Mouse (Mus musculus) retina, postnatal 1 day (tissue): ENCODE measurements around the gene Hccs.
"Not testable (repeated sequence)": the region's sequence is repeated elsewhere in the genome, so short reads cannot be mapped to it uniquely, and the experiment has no call there.

Experiments used
- DNase-seq: peaks from one replicate; pipeline ENCODE4 v3.0.0-alpha.2; 2012

The Hccs gene

DNA sequence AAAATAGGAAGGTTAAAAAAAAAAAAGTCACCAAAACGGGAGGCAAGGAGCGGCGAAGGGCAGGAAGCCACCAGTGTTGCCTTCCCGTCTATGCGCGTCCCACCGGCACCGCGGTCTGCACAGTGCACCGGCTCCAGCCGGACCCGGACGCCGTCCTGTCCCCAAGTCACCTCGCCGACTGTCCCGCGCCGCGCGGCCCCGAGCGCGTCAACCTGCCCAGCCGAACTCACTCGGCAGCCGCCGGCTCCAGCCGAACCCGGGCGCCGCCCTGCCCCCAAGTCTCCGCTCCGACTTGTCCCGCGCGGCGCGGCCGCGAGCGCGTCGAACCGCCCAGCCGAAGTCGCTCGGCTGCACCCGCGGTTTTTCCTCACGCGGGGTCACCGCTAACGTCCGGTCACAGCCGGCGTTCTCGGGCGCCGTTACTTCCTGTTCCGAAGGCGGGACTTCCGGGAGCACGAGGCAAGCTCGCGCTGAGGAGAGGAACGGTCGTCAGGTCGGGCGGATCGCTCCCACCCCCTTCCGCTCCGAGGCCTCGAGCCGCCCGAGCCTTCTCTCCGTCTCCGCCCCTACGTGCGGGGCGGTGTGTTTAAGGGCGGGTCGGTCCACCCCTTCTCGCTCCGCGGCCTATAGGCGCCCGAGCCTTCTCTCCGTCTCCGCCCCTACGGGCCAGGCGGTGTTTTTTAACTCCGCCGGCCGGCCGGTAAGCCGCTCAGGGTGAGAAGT, at the start of gene Hccs:
Gene Hccs (minus strand): TSS at position 428 of the 723 bp plus-strand sequence.
- DNase-seq: peak; percentile 95

DNA sequence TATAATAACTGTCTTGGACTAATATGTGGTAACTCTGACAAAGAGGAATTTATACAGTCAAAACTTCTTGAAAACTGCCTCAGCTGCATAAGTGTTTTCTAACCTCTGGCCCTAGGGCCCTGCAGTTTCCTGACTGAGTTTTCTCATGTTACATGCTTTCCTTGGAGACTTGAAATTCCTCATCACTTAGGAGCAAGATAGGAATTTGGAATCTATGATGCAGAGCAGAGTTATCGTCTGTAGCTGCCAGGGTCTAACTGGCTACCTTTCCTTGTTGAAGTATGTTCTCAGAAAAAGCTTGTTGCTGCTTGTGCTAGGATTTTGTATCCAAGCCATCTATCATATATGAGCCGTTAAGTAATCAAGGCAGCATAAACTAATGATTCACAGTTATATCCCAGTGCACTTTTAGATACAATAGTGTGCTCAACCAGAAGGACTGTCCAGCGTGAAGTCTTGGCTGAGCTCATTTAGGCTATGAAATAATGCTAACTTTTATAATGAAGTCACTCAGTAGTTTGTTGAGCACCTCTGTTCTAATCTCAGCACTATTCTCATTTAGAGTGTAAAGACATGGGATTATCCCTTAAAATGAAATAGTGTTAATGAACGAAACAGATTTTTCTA, 37.1 kb upstream of the Hccs start:
- DNase-seq: no peak

DNA sequence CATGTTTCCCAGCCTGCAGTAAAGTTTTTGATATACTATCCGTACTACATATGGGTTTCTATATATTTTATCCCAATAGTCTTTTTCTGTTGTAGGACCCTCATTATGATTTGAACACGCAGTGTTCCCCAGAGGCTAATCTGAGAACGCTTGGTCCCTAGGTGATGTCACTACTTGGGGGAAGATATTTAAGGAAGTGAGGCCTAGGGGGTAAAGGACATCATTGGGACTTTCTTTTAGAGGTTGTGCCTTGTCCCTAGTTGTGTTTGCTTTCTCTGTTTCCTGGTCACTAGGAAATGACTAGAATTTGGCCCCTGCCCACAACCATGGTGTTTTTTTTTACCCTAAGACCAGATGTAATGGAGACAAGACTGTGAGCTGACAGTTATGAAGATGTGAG, 18.0 kb upstream of the Hccs start:
- no peak for DNase-seq

DNA sequence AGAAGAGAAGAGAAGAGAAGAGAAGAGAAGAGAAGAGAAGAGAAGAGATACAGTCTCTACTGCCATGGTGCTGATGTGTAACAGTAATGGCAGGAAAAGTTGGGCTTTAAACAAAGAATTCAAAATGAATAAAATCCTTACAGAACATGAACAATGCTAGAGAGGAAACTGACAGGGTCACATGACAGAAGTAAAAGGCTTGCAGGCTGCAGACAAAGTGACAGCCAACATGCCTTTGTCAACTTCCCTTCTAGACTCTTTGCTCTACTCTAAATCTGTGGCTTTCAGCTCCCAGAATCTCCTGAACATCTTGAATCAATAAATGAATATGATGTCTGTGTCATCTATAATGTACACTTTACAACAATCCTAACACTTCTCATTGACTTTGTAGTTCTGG, 17.4 kb upstream of the Hccs start:
- no peak for DNase-seq

- DNase-seq: peak; percentile 27
Measured at GRCm38 (mm10) chrX:169332264-169332663, 12.1 kb upstream of the Hccs start.

- DNase-seq: no peak
Measured at GRCm38 (mm10) chrX:169325929-169326595, 5.9 kb upstream of the Hccs start.

DNA sequence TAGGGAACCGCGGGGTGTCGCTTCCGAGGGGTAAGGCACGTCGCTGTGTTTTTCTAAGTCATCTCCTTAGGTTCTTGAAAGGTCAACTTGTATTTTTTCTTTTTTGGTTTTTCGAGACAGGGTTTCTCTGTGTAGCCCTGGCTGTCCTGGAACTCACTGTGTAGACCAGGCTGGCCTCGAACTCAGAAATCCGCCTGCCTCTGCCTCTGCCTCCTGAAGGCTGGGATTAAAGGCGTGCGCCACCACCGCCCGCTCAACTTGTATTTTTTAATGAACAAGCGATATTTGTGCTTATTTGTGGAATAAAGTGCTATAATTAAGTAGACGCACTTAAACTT, 465 bp upstream of the Hccs start:
- not testable (repeated sequence) for DNase-seq

GRCm38 (mm10) chrX:169319066-169319760, 959 bp downstream of the Hccs start:
- DNase-seq: no peak

DNA sequence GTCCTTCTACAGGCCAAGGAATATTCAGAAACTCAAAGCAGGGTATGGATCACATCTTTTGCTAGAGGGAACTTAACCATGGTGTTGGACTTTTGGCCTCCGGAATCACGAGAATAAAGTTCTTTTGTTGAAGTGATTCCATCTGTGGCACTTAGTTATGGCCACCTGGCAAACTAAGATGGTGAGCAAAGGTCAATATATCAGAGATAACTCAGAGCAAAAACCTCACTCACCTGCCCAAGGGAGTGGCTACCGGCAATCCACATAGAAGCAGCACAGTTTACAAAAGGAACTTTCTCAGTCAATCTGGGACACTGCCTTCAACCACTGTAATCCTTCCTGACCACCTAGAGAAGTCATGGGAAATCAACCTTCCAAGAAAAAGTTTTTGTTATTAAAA, 11.6 kb downstream of the Hccs start:
- DNase-seq: no peak

DNA sequence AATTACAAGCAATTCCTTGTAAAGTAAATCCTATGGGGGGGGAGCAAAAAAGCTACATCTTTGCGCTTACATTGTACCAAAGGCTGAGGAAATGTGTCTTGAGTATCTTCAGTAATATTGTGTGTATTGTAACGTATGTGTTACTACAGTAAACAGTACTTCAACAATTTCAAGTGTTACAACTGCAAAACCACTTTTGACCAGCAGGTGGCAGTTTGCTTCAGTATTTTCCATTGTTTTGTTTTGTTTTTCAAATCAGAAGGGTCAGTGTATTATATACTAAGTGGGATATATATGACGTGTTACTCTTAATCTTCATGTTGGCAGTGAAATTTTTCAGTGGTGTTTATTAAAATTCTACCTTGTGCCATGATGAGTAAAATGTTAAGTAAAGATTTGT, 16.2 kb downstream of the Hccs start:
- DNase-seq: peak; percentile 71

DNA sequence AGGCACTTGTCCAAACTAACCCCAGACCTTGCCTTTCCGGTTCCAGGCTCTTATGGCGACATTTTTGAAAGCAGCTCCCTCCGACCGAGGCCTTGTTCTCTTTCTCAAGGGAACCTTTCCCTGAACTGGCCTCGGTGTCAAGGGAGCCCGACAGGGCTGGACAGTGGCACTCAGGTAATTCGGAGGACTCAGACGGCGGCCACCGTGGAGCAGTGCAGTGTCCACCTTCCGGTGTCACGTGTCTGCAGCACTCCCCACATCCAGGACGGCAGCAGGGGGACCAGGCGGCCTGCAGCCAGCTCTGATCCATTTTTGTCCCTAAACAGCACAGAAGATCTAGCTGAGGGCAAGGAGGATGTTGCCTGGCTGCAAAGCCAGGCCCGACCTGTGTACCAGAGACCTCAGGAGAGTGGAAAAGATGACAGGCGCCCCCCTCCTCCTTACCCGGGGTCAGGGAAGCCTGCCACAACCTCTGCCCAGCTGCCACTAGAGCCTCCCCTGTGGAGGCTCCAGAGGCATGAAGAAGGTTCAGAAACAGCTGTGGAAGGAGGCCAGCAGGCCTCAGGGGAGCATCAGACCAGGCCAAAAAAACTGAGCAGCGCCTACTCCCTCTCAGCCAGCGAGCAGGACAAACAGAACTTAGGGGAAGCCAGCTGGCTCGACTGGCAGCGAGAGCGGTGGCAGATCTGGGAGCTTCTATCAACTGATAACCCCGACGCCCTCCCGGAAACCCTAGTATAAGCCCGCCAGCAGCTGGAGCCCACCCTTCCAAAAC, 17.7 kb downstream of the Hccs start:
- no peak for DNase-seq

DNA sequence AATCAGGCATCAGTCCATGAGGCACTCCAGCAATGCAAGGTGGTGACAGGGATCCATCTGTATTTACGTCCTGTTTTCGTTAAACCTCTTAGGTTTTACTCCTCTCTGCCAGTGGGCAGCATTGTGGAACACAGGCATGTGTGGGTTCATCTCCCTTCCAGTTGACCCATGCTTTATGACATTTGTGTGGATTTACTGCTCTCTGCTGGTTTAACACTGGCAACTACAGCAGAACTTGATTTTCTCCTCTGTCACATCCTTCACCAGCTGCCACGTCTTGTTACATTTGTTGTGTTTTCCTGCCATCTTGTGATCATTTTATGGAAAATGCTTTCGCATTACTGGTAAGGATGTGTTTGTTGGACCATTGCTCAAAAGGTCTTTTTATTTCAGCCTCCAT, 20.6 kb downstream of the Hccs start:
- DNase-seq: peak; percentile 35

DNA sequence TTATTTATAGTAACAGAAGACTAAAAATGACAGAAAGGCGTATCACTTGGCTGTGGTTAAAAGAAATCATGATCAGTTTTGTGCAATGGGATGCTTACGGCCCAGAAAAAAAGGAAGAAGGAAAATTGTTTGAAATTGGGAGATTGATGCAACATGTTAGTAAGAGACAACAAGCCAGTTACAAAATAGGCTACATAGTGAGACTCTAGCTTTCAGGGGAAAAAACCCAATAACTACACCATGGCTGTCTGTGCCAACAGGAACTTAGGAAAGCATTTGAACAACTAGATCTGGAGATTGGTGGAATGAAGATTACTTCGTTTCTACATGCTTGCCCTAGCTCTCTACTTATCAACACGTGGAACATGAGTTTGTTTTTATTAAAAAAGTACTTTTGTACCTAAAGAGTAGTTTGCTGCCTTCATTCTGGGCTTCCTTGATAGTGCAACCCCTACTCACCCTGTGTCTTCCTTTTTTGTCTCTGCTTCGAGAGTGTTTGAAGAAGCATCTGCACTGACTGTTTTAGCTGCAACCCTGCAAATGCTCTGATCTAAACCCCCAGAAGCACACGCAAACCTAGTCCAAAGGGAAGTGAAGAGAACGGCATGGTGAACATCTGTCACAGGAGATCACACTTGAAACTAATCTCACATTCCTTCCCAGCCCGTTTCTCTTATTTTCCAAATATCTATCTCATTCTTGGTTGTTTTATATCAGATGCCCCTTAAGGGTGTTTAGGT, 56.6 kb downstream of the Hccs start:
- DNase-seq: no peak

GRCm38 (mm10) chrX:169262212-169262611, 58.0 kb downstream of the Hccs start:
- no peak for DNase-seq

GRCm38 (mm10) chrX:169261034-169261433, 59.1 kb downstream of the Hccs start:
- no peak for DNase-seq

- DNase-seq: no peak
Measured at GRCm38 (mm10) chrX:169256741-169257140, 63.4 kb downstream of the Hccs start.

- no peak for DNase-seq
Measured at GRCm38 (mm10) chrX:169255915-169256314, 64.3 kb downstream of the Hccs start.

GRCm38 (mm10) chrX:169222357-169223062, 97.7 kb downstream of the Hccs start:
- DNase-seq: no peak

DNA sequence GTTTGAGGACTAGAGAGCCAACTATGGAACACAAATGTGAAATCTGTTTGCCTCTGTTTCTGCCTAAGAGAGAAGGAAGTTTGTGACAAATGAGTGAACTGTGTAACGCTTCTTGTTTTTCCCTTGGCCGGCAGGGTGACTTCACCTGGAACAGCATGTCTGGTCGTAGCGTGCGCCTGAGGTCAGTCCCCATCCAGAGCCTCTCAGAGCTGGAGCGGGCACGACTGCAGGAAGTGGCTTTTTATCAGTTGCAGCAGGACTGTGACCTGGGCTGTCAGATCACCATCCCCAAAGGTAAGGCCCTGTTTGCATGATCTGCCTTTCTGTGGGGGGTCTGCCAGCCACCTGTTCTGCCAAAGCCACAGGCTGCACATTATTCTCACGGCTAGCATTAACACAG, 100.1 kb downstream of the Hccs start:
- DNase-seq: no peak

DNA sequence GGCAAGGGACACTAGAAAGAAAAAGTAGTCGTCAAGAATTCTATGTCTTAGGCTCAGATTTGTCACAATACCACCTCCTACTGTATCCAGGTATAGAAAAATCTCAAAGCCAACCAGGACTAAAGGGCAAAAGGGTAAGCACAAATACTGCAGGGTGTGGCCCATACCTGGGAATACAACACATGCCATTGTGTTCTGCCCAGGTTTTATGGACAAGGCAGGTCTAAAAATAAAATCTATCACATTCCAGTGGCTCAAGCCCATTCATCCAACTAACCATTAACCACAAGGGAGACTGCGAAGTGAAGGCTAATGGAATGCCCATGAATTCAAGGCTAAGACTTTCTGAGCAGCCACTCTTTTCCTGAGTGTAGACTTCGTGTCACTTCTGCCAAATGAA, 110.2 kb downstream of the Hccs start:
- DNase-seq: no peak
